Mouse (Mus musculus) neural tube, embryonic 13.5 days (tissue): ENCODE results near the gene Tmem270. TPM values are rescaled to one million over a fixed set of nuclear protein-coding genes. Genes with fewer than 3 reads are reported as not detected.

ENCODE experiments used
- ATAC-seq: fragments of 200-750 bp; cut with Nextera tagmentation; 2 replicates; pipeline ENCODE4 v1.8.0; 2017; ENCODE audit warnings: low read depth, mild to moderate bottlenecking, moderate TSS enrichment, moderate library complexity
- H3K27ac ChIP-seq: fragments of 300-500 bp; sonication (generic); replicated peaks from 2 replicates; pipeline ENCODE4 v1.5.1; 2015; ENCODE audit warnings: moderate library complexity, mild to moderate bottlenecking, inconsistent platforms
- H3K27me3 ChIP-seq: fragments of 300-500 bp; sonication (generic); 2 replicates; pipeline ENCODE4 v1.6.1; 2015; ENCODE audit warnings: mild to moderate bottlenecking, inconsistent platforms
- H3K36me3 ChIP-seq: fragments of 300-500 bp; sonication (generic); 2 replicates; pipeline ENCODE4 v1.6.1; 2015; ENCODE audit warnings: mild to moderate bottlenecking, inconsistent platforms
- H3K4me1 ChIP-seq: fragments of 300-500 bp; sonication (generic); replicated peaks from 2 replicates; pipeline ENCODE4 v1.6.1; 2015; ENCODE audit warnings: inconsistent platforms
- H3K4me2 ChIP-seq: fragments of 300-500 bp; sonication (generic); 2 replicates; pipeline ENCODE4 v1.6.1; 2015; ENCODE audit warnings: inconsistent platforms, mild to moderate bottlenecking, moderate library complexity
- H3K4me3 ChIP-seq: fragments of 300-500 bp; sonication (generic); 2 replicates; pipeline ENCODE4 v1.5.1; 2015; ENCODE audit warnings: mild to moderate bottlenecking, inconsistent platforms
- H3K9ac ChIP-seq: fragments of 300-500 bp; sonication (generic); 2 replicates; pipeline ENCODE4 v1.6.1; 2015; ENCODE audit warnings: moderate library complexity, mild to moderate bottlenecking, inconsistent platforms
- H3K9me3 ChIP-seq: fragments of 300-500 bp; sonication (generic); 2 replicates; pipeline ENCODE4 v1.6.1; 2016; ENCODE audit warnings: inconsistent platforms
- WGBS: fragments of 180-500 bp; shearing (Covaris S2); methylation state at CpG from one replicate; pipeline ENCODE4 v1.1.7; 2015; 5-methylcytosine and 5-hydroxymethylcytosine counted together
- polyA plus RNA-seq: library from polyadenylated mRNA; unstranded; fragments of >200 nt; fragmentation: Nextera tagmentation; extraction: Ambion mirVana; gene quantifications from 2 replicates; pipeline ENCODE4 v1.2.1, GENCODE M21; 2015

The Tmem270 gene
- polyA plus RNA-seq, 1 experiment from 2014 or later: not detected

- no peak overlapping the region for H3K9ac ChIP-seq
- no peaks in the 10 kb centered on the region for H3K27me3 ChIP-seq
- no peak for ATAC-seq
- H3K36me3 ChIP-seq: no peaks in the 10 kb centered on the region
- H3K9me3 ChIP-seq: no peaks in the 10 kb centered on the region
- H3K4me1 ChIP-seq: peaks cover 5% of the 10 kb centered on the region
- no peak overlapping the region for H3K27ac ChIP-seq
- H3K4me3 ChIP-seq: no peak overlapping the region
- no peak overlapping the region for H3K4me2 ChIP-seq
- 73% methylated on average over 17 of the region's 17 CpGs for WGBS
Measured at GRCm38 (mm10) chr5:134897596-134897995, 8.9 kb downstream of the Tmem270 start.

- H3K4me1 ChIP-seq: peaks cover 5% of the 10 kb centered on the region
- no peak overlapping the region for H3K9ac ChIP-seq
- H3K4me2 ChIP-seq: no peak overlapping the region
- no peak overlapping the region for H3K27ac ChIP-seq
- WGBS: 72% methylated on average over 7 of the region's 8 CpGs
- no peaks in the 10 kb centered on the region for H3K9me3 ChIP-seq
- H3K36me3 ChIP-seq: no peaks in the 10 kb centered on the region
- ATAC-seq: no peak
- H3K27me3 ChIP-seq: no peaks in the 10 kb centered on the region
- no peak overlapping the region for H3K4me3 ChIP-seq
Measured at GRCm38 (mm10) chr5:134896965-134897364, 9.6 kb downstream of the Tmem270 start.

GRCm38 (mm10) chr5:134895291-134895690 lies 11.2 kb downstream of the Tmem270 start:
- Histone ChIP-seq H3K9ac (no peak overlapping the region), H3K4me3 (no peak overlapping the region), H3K27ac (no peak overlapping the region), H3K4me1 (no peaks in the 10 kb centered on the region; the same call in 1 of the 2 replicates), H3K27me3 (no peaks in the 10 kb centered on the region), H3K4me2 (no peak overlapping the region), H3K36me3 (no peaks in the 10 kb centered on the region), H3K9me3 (no peaks in the 10 kb centered on the region)
- no peak for ATAC-seq
- 79% methylated on average over 8 of the region's 8 CpGs for WGBS

GRCm38 (mm10) chr5:134892717-134893116 lies 13.8 kb downstream of the Tmem270 start:
- no peaks in the 10 kb centered on the region for H3K27me3 ChIP-seq
- no peak for ATAC-seq
- 70% methylated on average over 5 of the region's 5 CpGs for WGBS
- H3K4me3 ChIP-seq: no peak overlapping the region
- no peaks in the 10 kb centered on the region for H3K9me3 ChIP-seq
- H3K27ac ChIP-seq: no peak overlapping the region
- H3K36me3 ChIP-seq: no peaks in the 10 kb centered on the region
- no peak overlapping the region for H3K4me2 ChIP-seq
- no peak overlapping the region for H3K9ac ChIP-seq
- no peaks in the 10 kb centered on the region; the same call in 1 of the 2 replicates for H3K4me1 ChIP-seq

- WGBS: 70% methylated on average over 8 of the region's 8 CpGs
- ATAC-seq: no peak
Measured at GRCm38 (mm10) chr5:134891552-134891951, 15.0 kb downstream of the Tmem270 start.

GRCm38 (mm10) chr5:134890601-134891054 lies 15.9 kb downstream of the Tmem270 start:
- no peaks in the 10 kb centered on the region for H3K9me3 ChIP-seq
- no peaks in the 10 kb centered on the region for H3K27me3 ChIP-seq
- H3K4me1 ChIP-seq: no peaks in the 10 kb centered on the region
- no peak overlapping the region for H3K27ac ChIP-seq
- ATAC-seq: no peak
- no peak overlapping the region for H3K9ac ChIP-seq
- no peaks in the 10 kb centered on the region for H3K36me3 ChIP-seq
- no peak overlapping the region for H3K4me2 ChIP-seq
- H3K4me3 ChIP-seq: no peak overlapping the region
- 85% methylated on average over 6 of the region's 6 CpGs for WGBS

More at GRCm38 (mm10) chr5:134891552-134891951, 15.0 kb downstream of the Tmem270 start:
- no peaks in the 10 kb centered on the region for H3K4me1 ChIP-seq
- H3K36me3 ChIP-seq: no peaks in the 10 kb centered on the region
- H3K4me2 ChIP-seq: no peak overlapping the region
- H3K27ac ChIP-seq: no peak overlapping the region
- no peak overlapping the region for H3K9ac ChIP-seq
- no peak overlapping the region for H3K4me3 ChIP-seq
- no peaks in the 10 kb centered on the region for H3K27me3 ChIP-seq
- no peaks in the 10 kb centered on the region for H3K9me3 ChIP-seq

- no peaks in the 10 kb centered on the region for H3K27me3 ChIP-seq
- ATAC-seq: no peak
- no peaks in the 10 kb centered on the region for H3K9me3 ChIP-seq
- no peak overlapping the region for H3K4me3 ChIP-seq
- H3K4me2 ChIP-seq: no peak overlapping the region
- 84% methylated on average over 7 of the region's 7 CpGs for WGBS
- H3K36me3 ChIP-seq: no peaks in the 10 kb centered on the region
- no peak overlapping the region for H3K27ac ChIP-seq
- H3K9ac ChIP-seq: no peak overlapping the region
- no peaks in the 10 kb centered on the region for H3K4me1 ChIP-seq
Measured at GRCm38 (mm10) chr5:134888505-134888904, 18.0 kb downstream of the Tmem270 start.

- H3K9ac ChIP-seq: no peak overlapping the region
- H3K4me2 ChIP-seq: no peak overlapping the region
- H3K27ac ChIP-seq: peak overlapping the region; percentile 3; the same call in 1 of the 2 replicates
- no peaks in the 10 kb centered on the region for H3K9me3 ChIP-seq
- no peaks in the 10 kb centered on the region for H3K36me3 ChIP-seq
- ATAC-seq: no peak
- WGBS: 56% methylated on average over 18 of the region's 18 CpGs
- no peak overlapping the region for H3K4me3 ChIP-seq
- H3K27me3 ChIP-seq: no peaks in the 10 kb centered on the region
- H3K4me1 ChIP-seq: no peaks in the 10 kb centered on the region
Measured at GRCm38 (mm10) chr5:134887447-134888335, 18.8 kb downstream of the Tmem270 start.

GRCm38 (mm10) chr5:134883077-134883476 lies 23.5 kb downstream of the Tmem270 start:
- no peaks in the 10 kb centered on the region for H3K36me3 ChIP-seq
- no peak overlapping the region for H3K4me2 ChIP-seq
- H3K9me3 ChIP-seq: peaks cover 4% of the 10 kb centered on the region; the same call in 1 of the 2 replicates
- no peaks in the 10 kb centered on the region for H3K4me1 ChIP-seq
- no peak overlapping the region for H3K27ac ChIP-seq
- H3K27me3 ChIP-seq: no peaks in the 10 kb centered on the region
- 58% methylated on average over 3 of the region's 3 CpGs for WGBS
- H3K9ac ChIP-seq: no peak overlapping the region
- no peak overlapping the region for H3K4me3 ChIP-seq
- ATAC-seq: no peak

GRCm38 (mm10) chr5:134876801-134877200 lies 29.7 kb downstream of the Tmem270 start:
- H3K27ac ChIP-seq: no peak overlapping the region
- H3K4me1 ChIP-seq: no peaks in the 10 kb centered on the region
- no peak overlapping the region for H3K4me2 ChIP-seq
- 82% methylated on average over 10 of the region's 10 CpGs for WGBS
- H3K4me3 ChIP-seq: no peak overlapping the region
- ATAC-seq: no peak
- H3K9me3 ChIP-seq: peaks cover 4% of the 10 kb centered on the region; the same call in 1 of the 2 replicates
- H3K9ac ChIP-seq: no peak overlapping the region
- no peaks in the 10 kb centered on the region for H3K27me3 ChIP-seq
- H3K36me3 ChIP-seq: no peaks in the 10 kb centered on the region

- Histone ChIP-seq H3K36me3 (no peaks in the 10 kb centered on the region), H3K9ac (no peak overlapping the region), H3K27me3 (no peaks in the 10 kb centered on the region), H3K4me2 (no peak overlapping the region), H3K9me3 (no peaks in the 10 kb centered on the region), H3K4me1 (no peaks in the 10 kb centered on the region), H3K4me3 (no peak overlapping the region), H3K27ac (no peak overlapping the region)
- no peak for ATAC-seq
- 82% methylated on average over 5 of the region's 5 CpGs for WGBS
Measured at GRCm38 (mm10) chr5:134875245-134875644, 31.3 kb downstream of the Tmem270 start.

GRCm38 (mm10) chr5:134873956-134874879 lies 32.3 kb downstream of the Tmem270 start:
- WGBS: 72% methylated on average over 21 of the region's 21 CpGs
- ATAC-seq: no peak
- no peak overlapping the region for H3K4me3 ChIP-seq
- no peaks in the 10 kb centered on the region for H3K4me1 ChIP-seq
- H3K27me3 ChIP-seq: no peaks in the 10 kb centered on the region
- no peak overlapping the region for H3K4me2 ChIP-seq
- no peaks in the 10 kb centered on the region for H3K36me3 ChIP-seq
- H3K27ac ChIP-seq: no peak overlapping the region
- H3K9me3 ChIP-seq: no peaks in the 10 kb centered on the region
- no peak overlapping the region for H3K9ac ChIP-seq
